Mouse (Mus musculus) liver, embryonic 12.5 days (tissue): ENCODE measurements around the gene Kif17. TPM values are rescaled to one million over a fixed set of nuclear protein-coding genes. Genes with fewer than 3 reads are reported as not detected.

ENCODE experiments used
- ATAC-seq: fragments of 200-750 bp; cut with Nextera tagmentation; 2 replicates; pipeline ENCODE4 v1.8.0; 2017; ENCODE audit warnings: moderate number of reproducible peaks, mild to moderate bottlenecking, moderate library complexity
- H3K27ac ChIP-seq: fragments of 300-500 bp; sonication (generic); 2 replicates; pipeline ENCODE4 v1.5.1; 2016; ENCODE audit warnings: mild to moderate bottlenecking
- H3K27me3 ChIP-seq: fragments of 300-500 bp; sonication (generic); replicated peaks from 2 replicates; pipeline ENCODE4 v1.6.1; 2016; ENCODE audit warnings: mild to moderate bottlenecking, moderate library complexity
- H3K36me3 ChIP-seq: fragments of 300-500 bp; sonication (generic); 2 replicates; pipeline ENCODE4 v1.6.1; 2016; ENCODE audit warnings: mild to moderate bottlenecking, moderate library complexity
- H3K4me1 ChIP-seq: fragments of 300-500 bp; sonication (generic); 2 replicates; pipeline ENCODE4 v1.6.1; 2016
- H3K4me2 ChIP-seq: fragments of 300-500 bp; sonication (generic); 2 replicates; pipeline ENCODE4 v1.6.1; 2016; ENCODE audit warnings: mild to moderate bottlenecking, moderate library complexity
- H3K4me3 ChIP-seq: fragments of 300-500 bp; sonication (generic); 2 replicates; pipeline ENCODE4 v1.5.1; 2016; ENCODE audit warnings: mild to moderate bottlenecking, moderate library complexity
- H3K9ac ChIP-seq: fragments of 300-500 bp; sonication (generic); 2 replicates; pipeline ENCODE4 v1.6.1; 2016; ENCODE audit warnings: mild to moderate bottlenecking, moderate library complexity
- H3K9me3 ChIP-seq: fragments of 300-500 bp; sonication (generic); replicated peaks from 2 replicates; pipeline ENCODE4 v1.6.1; 2016; ENCODE audit warnings: mild to moderate bottlenecking, moderate library complexity
- WGBS: fragments of 180-500 bp; shearing (Covaris S2); methylation state at CpG from one replicate; pipeline ENCODE4 v1.1.7; 2016; ENCODE audit not compliant: insufficient replicate concordance; 5-methylcytosine and 5-hydroxymethylcytosine counted together
- polyA plus RNA-seq: library from polyadenylated mRNA; unstranded; fragments of >200 nt; fragmentation: Nextera tagmentation; extraction: Ambion mirVana; gene quantifications from 2 replicates; pipeline ENCODE4 v1.2.1, GENCODE M21; 2016

Gene Kif17
- polyA plus RNA-seq, 1 experiment from 2014 or later, result 0.37 TPM

DNA sequence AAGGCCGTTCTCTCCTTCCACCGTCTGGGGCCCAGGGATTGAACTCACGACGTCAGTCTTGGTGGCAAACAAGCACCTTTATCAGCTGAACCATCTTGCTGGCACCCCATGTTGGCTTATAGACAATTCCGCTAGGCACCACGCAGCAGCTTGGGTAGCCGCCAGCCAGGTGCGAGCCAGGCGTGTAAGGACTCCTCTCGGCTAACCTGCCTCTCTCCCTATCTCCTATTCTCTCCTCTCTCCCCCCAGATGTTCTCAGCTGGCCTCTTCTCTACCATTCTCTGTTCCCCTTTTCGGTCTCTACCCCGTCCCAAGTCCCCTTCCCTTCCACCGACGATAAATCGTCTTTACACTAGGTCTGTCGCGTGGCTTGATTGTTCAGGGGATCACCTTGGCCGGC is 53.5 kb downstream of the Kif17 start:
- peak overlapping the region; percentile 84 for H3K9ac ChIP-seq
- no peak for ATAC-seq
- H3K27ac ChIP-seq, result peak overlapping the region; percentile 85
- H3K4me1 ChIP-seq, result peaks cover 36% of the 10 kb centered on the region
- no peaks in the 10 kb centered on the region for H3K9me3 ChIP-seq
- 7% methylated on average over 18 of the region's 18 CpGs for WGBS
- 0 out of 2 replicates have a peak, but pooled peaks cover 5% of the 10 kb centered on the region for H3K27me3 ChIP-seq
- H3K36me3 ChIP-seq, result peaks cover 24% of the 10 kb centered on the region
- peak overlapping the region; percentile 87 for H3K4me2 ChIP-seq
- peak overlapping the region; percentile 99 for H3K4me3 ChIP-seq

- peaks cover 32% of the 10 kb centered on the region for H3K36me3 ChIP-seq
- H3K27ac ChIP-seq, result peak within 1 kb of the TSS; percentile 85
- H3K27me3 ChIP-seq, result no peaks in the 10 kb centered on the region
- under 1% methylated on average over 64 of the region's 64 CpGs for WGBS
- H3K4me3 ChIP-seq, result peak within 1 kb of the TSS; percentile 99
- peak within 1 kb of the TSS; percentile 94 for H3K9ac ChIP-seq
- no peaks in the 10 kb centered on the region for H3K9me3 ChIP-seq
- H3K4me1 ChIP-seq, result peaks cover 36% of the 10 kb centered on the region
- peak within 1 kb of the TSS; percentile 87 for H3K4me2 ChIP-seq
- ATAC-seq, result peak; percentile 98
Observed at GRCm38 (mm10) chr4:138304340-138305104, 54.3 kb downstream of the Kif17 start, which contains the start of gene Ddost. Gene Ddost, plus strand, starts transcription at chr4:138304730.

DNA sequence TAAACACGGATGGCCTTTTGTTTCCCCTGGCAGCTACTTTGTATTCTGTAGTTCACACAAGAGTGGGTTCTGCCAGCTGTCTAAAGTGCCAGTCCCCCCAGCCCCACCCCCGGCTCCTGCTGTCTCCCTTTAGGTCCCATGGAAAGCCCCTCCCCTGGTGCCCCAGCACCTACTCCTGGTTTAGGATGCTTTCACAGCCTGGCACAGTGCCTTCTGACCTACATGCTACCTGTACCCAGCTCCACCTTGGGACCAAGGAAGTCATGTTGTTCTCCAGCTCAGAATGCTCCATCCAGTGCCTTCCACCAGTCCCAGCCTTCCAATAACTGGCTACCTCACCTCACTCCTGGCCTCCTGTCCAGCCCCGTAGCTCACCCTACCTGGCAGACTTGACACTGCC is 56.8 kb downstream of the Kif17 start:
- Histone ChIP-seq H3K4me2 (no peak overlapping the region), H3K9ac (no peak overlapping the region), H3K9me3 (no peaks in the 10 kb centered on the region), H3K27me3 (no peaks in the 10 kb centered on the region), H3K4me1 (peaks cover 36% of the 10 kb centered on the region), H3K27ac (no peak overlapping the region), H3K36me3 (peaks cover 57% of the 10 kb centered on the region), H3K4me3 (no peak overlapping the region)
- ATAC-seq, result no peak
- WGBS, result 81% methylated on average over 3 of the region's 3 CpGs

- peaks cover 64% of the 10 kb centered on the region for H3K36me3 ChIP-seq
- WGBS, result 85% methylated on average over 12 of the region's 12 CpGs
- no peak for ATAC-seq
Observed at GRCm38 (mm10) chr4:138307739-138308138, 57.5 kb downstream of the Kif17 start.

GRCm38 (mm10) chr4:138310311-138310910 is 60.2 kb downstream of the Kif17 start:
- peaks cover 90% of the 10 kb centered on the region for H3K36me3 ChIP-seq
- peaks cover 22% of the 10 kb centered on the region for H3K4me1 ChIP-seq
- no peaks in the 10 kb centered on the region for H3K9me3 ChIP-seq
- no peak overlapping the region for H3K4me3 ChIP-seq
- H3K27me3 ChIP-seq, result no peaks in the 10 kb centered on the region
- H3K27ac ChIP-seq, result no peak overlapping the region
- H3K9ac ChIP-seq, result no peak overlapping the region
- 93% methylated on average over 19 of the region's 19 CpGs for WGBS
- no peak for ATAC-seq
- H3K4me2 ChIP-seq, result no peak overlapping the region

More at GRCm38 (mm10) chr4:138307739-138308138, 57.5 kb downstream of the Kif17 start:
- H3K27ac ChIP-seq, result no peak overlapping the region
- H3K4me1 ChIP-seq, result peaks cover 36% of the 10 kb centered on the region
- no peak overlapping the region for H3K4me3 ChIP-seq
- H3K4me2 ChIP-seq, result no peak overlapping the region
- H3K9me3 ChIP-seq, result no peaks in the 10 kb centered on the region
- H3K27me3 ChIP-seq, result no peaks in the 10 kb centered on the region
- H3K9ac ChIP-seq, result no peak overlapping the region

GRCm38 (mm10) chr4:138311595-138311994 is 61.4 kb downstream of the Kif17 start:
- Histone ChIP-seq H3K9me3 (no peaks in the 10 kb centered on the region), H3K27me3 (no peaks in the 10 kb centered on the region), H3K27ac (no peak overlapping the region), H3K4me2 (no peak overlapping the region), H3K9ac (no peak overlapping the region), H3K36me3 (peaks cover 99% of the 10 kb centered on the region), H3K4me3 (no peak overlapping the region), H3K4me1 (peaks cover 10% of the 10 kb centered on the region; the same call in 1 of the 2 replicates)
- ATAC-seq, result peak; percentile 42; the same call in 1 of the 2 replicates
- 66% methylated on average over 8 of the region's 8 CpGs for WGBS

DNA sequence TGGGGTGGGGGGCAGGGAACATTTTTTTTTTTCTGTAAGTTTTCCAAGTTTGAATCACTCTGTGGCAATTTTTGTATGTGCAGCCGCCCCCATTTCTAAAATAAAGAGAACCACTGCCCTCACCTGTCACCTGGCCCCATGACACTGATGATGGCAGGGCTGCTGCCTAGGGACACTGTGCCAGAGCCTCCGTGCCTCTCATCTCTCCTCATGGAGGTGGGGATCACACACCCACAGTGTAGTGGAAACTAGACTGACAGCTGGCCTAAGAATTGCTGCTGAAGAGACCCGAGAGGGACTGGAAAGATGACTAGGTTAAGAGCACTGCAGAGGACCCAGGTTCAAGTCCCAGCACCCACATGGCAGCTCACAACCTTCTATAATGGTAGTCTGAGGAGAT is 61.9 kb downstream of the Kif17 start:
- Histone ChIP-seq H3K9me3 (no peaks in the 10 kb centered on the region), H3K27me3 (no peaks in the 10 kb centered on the region), H3K4me1 (peaks cover 5% of the 10 kb centered on the region; the same call in 1 of the 2 replicates), H3K9ac (no peak overlapping the region), H3K4me2 (no peak overlapping the region), H3K36me3 (peaks cover 99% of the 10 kb centered on the region), H3K27ac (no peak overlapping the region), H3K4me3 (no peak overlapping the region)
- ATAC-seq, result no peak
- 89% methylated on average over 3 of the region's 3 CpGs for WGBS

DNA sequence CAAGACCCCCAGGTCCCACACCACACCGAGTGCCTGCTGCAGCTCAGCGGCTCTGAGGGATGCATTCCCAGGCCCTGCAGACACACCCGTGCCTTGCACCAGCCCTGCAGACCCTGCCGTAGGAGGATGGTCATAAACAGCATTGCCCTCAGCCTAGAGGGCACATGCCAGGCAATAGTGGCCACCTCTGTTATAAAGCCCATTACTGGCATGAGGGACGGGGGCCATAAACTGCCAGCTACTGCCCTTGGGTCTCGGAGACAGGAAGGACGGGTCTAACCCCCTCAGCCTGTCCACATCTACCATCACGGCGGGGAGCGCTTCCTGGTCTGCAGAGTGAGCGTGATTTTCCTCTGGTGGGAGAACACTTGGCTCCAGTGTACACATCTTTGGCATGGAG is 62.8 kb downstream of the Kif17 start:
- Histone ChIP-seq H3K27me3 (no peaks in the 10 kb centered on the region), H3K9me3 (no peaks in the 10 kb centered on the region), H3K4me2 (no peak overlapping the region), H3K4me1 (0 out of 2 replicates have a peak, but pooled peaks cover 3% of the 10 kb centered on the region), H3K36me3 (peaks cover 91% of the 10 kb centered on the region), H3K9ac (no peak overlapping the region), H3K4me3 (no peak overlapping the region), H3K27ac (no peak overlapping the region)
- WGBS, result 81% methylated on average over 11 of the region's 11 CpGs
- ATAC-seq, result no peak

GRCm38 (mm10) chr4:138313795-138314194 is 63.6 kb downstream of the Kif17 start:
- Histone ChIP-seq H3K36me3 (peaks cover 84% of the 10 kb centered on the region), H3K27me3 (no peaks in the 10 kb centered on the region), H3K4me1 (0 out of 2 replicates have a peak, but pooled peaks cover 3% of the 10 kb centered on the region), H3K9ac (no peak overlapping the region), H3K4me2 (no peak overlapping the region), H3K4me3 (no peak overlapping the region), H3K27ac (no peak overlapping the region), H3K9me3 (no peaks in the 10 kb centered on the region)
- no peak for ATAC-seq
- WGBS, result 81% methylated on average over 4 of the region's 4 CpGs

DNA sequence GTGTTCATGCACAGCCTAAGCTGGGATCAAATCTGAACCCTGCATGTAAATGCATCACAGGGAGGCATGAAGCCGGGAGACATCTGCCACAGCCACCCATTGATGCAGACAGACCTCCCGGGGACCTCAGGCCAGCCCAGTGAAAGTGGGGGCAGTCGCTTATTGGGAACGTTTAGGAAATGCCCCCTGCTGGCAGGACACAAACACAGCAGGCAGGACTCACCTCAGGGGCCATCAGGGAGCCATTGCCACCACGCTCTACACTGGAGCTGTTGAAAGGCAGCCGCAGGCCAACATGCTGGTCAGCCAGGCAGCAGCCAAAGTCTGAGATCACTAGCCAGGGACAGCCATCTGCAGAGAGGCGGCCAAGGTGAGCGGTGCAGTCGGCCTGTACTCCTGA is 65.5 kb downstream of the Kif17 start:
- WGBS, result 67% methylated on average over 9 of the region's 9 CpGs
- ATAC-seq, result no peak
- Histone ChIP-seq H3K4me3 (no peak overlapping the region), H3K9me3 (no peaks in the 10 kb centered on the region), H3K36me3 (peaks cover 64% of the 10 kb centered on the region), H3K4me1 (peaks cover 8% of the 10 kb centered on the region; the same call in 1 of the 2 replicates), H3K9ac (no peak overlapping the region), H3K27me3 (no peaks in the 10 kb centered on the region), H3K4me2 (no peak overlapping the region), H3K27ac (no peak overlapping the region)

DNA sequence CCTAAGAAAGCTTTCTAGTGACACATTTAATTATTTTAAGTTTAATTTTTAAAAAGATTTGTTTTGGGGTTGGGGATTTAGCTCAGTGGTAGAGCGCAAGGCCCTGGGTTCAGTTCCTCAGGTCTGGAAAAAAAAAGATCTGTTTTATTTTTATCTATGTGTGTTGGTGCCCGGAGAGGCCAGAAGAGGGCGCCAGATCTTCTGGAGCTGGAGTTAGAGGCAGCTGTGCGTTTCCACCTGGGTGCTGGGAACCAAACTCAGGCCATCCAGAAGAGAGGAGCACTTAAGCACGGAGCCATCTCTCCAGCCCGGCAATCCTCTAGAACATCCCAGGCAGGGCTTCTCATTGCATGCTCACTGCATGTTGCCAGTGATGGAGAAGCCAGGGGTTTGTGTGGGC is 66.1 kb downstream of the Kif17 start:
- no peak for ATAC-seq
- H3K4me2 ChIP-seq, result no peak overlapping the region
- 82% methylated on average over 6 of the region's 6 CpGs for WGBS
- peaks cover 58% of the 10 kb centered on the region for H3K36me3 ChIP-seq
- H3K27me3 ChIP-seq, result no peaks in the 10 kb centered on the region
- no peak overlapping the region for H3K27ac ChIP-seq
- no peaks in the 10 kb centered on the region for H3K9me3 ChIP-seq
- H3K4me1 ChIP-seq, result peaks cover 12% of the 10 kb centered on the region; the same call in 1 of the 2 replicates
- no peak overlapping the region for H3K9ac ChIP-seq
- no peak overlapping the region for H3K4me3 ChIP-seq
